Mouse (Mus musculus): ENCODE data around the gene Eif2a.

DNA sequence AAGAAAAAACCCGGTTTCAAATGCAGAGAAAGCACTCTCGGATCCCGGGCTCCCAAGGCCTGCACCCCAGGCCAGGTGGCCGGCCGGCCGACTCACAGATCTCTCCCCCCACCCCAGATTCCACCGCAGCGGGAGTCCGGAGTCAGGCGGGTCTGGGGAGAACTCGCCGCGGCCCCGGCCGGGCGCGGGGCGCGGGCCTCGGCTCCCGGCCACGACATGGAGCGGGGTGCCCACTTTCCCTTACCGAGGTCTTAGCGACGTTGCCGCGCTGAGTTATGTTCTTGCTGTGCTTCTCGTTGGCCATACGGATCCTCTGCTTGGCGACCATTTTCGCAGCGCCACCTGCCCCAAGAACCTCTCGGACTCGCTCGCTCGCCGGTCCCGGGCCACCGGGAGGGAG is 455 bp upstream of the Eif2a start:
- TF ChIP-seq POLR2A (IDR thresholded peaks at IDR 0.05; ENCODE audit: insufficient read length, low read depth) (no peak), POLR2AphosphoS2 (IDR thresholded peaks at IDR 0.05; ENCODE audit: insufficient read length, low read depth) (no peak), MAX (IDR thresholded peaks at IDR 0.05; ENCODE audit: low read depth) (no peak), E2F4 (IDR thresholded peaks at IDR 0.05; ENCODE audit: insufficient read depth) (no peak), USF1 (IDR thresholded peaks at IDR 0.05; ENCODE audit: low read depth) (no peak)
